Mouse (Mus musculus) cerebellum, adult 9-11 months (tissue): Measurements from ENCODE around the gene Fam98b.

Experiments
- DNase-seq: peaks from one replicate; pipeline ENCODE4 v3.0.0; 2022

The Fam98b gene

GRCm38 (mm10) chr2:117303391-117304350, 54.1 kb downstream of the Fam98b start:
- no peak for DNase-seq

GRCm38 (mm10) chr2:117304941-117305340, 55.4 kb downstream of the Fam98b start:
- DNase-seq, result no peak

- no peak for DNase-seq
These were observed 58.4 kb downstream of the Fam98b start for GRCm38 (mm10) chr2:117307959-117308358.

- DNase-seq, result no peak
These were observed 59.5 kb downstream of the Fam98b start for GRCm38 (mm10) chr2:117309046-117309445.

GRCm38 (mm10) chr2:117311349-117311748, 61.8 kb downstream of the Fam98b start:
- DNase-seq, result no peak

- no peak for DNase-seq
These were observed 62.5 kb downstream of the Fam98b start for GRCm38 (mm10) chr2:117312030-117312429.

- DNase-seq, result no peak
These were observed 62.9 kb downstream of the Fam98b start for GRCm38 (mm10) chr2:117312441-117312895.

GRCm38 (mm10) chr2:117313586-117314235, 64.2 kb downstream of the Fam98b start:
- DNase-seq, result no peak

- no peak for DNase-seq
These were observed 69.5 kb downstream of the Fam98b start for GRCm38 (mm10) chr2:117318991-117319390.
